In the genomic region with DNA sequence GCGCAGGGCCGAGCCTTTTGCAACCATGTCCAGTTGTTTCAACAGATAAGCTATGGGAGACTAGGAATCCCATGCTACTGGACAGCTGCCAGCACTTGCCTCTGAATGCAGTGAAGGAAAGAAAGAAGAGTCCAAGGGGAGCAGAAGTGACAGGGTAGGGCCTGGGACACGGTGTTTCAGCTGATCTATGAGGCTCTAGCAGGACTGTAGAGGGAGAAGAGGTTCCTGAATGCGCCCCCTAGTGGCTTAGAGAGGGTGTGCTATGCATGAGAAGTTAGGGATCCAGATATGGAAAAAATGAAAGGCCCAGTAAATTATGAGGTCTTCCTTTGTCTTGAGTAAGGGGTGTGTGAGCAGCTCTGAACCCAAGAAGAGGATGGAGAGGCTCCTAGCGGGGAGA, we compare ENCODE assay signal across 9 mouse cellular contexts. TPM values are rescaled to one million over a fixed set of nuclear protein-coding genes. Genes with fewer than 3 reads are reported as not detected.
DNase-seq lines count a peak whose midpoint lies in the region; ATAC-seq and TF ChIP-seq lines count a peak whose summit lies in the region.
"Had no signal": no experiment of that assay in that cellular context is flagged by ENCODE, and none has a peak within 500 bp of the region (broad histone marks: within the 10 kb centered on the region; RNA-seq: fewer than 3 reads in every experiment).

No protein-coding gene starts in this region.

- TF ChIP-seq CTCF in forebrain, postnatal 0 days (IDR thresholded peaks at IDR 0.05; ENCODE audit: low read depth), result peak; percentile 39

- no peaks in the 10 kb centered on the region for H3K36me3 ChIP-seq in forebrain, postnatal 0 days (ENCODE audit: insufficient read depth)
- H3K36me3 ChIP-seq in forebrain, embryonic 12.5 days (replicated peaks), result no peaks in the 10 kb centered on the region
- H3K36me3 ChIP-seq: lung, embryonic 15.5 days had no signal

- H3K4me3 ChIP-seq in forebrain, postnatal 0 days (ENCODE audit: low read depth, low read length), result no peak overlapping the region
- H3K4me3 ChIP-seq in forebrain, embryonic 12.5 days (replicated peaks), result no peak overlapping the region
- H3K4me3 ChIP-seq: lung, embryonic 15.5 days had no signal

- 51% methylated on average over 5 of the region's 5 CpGs for WGBS in forebrain, postnatal 0 days
- WGBS in forebrain, embryonic 12.5 days, result 51% methylated on average over 5 of the region's 5 CpGs

- H3K9ac ChIP-seq in forebrain, postnatal 0 days, result no peak overlapping the region
- no peak overlapping the region for H3K9ac ChIP-seq in forebrain, embryonic 12.5 days
- H3K9ac ChIP-seq: lung, embryonic 15.5 days had no signal

- ATAC-seq in forebrain, postnatal 0 days, result no peak
- ATAC-seq in forebrain, embryonic 12.5 days (ENCODE audit: low FRiP score), result no peak
- peak; percentile 84 for ATAC-seq in granulocyte monocyte progenitor cell, adult 5-6 weeks (replicated peaks; ENCODE audit: poor library complexity, severe bottlenecking)

- H3K4me1 ChIP-seq in forebrain, postnatal 0 days (ENCODE audit: insufficient read depth), result no peaks in the 10 kb centered on the region
- H3K4me1 ChIP-seq in forebrain, embryonic 12.5 days, result no peaks in the 10 kb centered on the region
- H3K4me1 ChIP-seq: lung, embryonic 15.5 days had no signal

- H3K9me3 ChIP-seq in forebrain, postnatal 0 days (ENCODE audit: low read length), result no peaks in the 10 kb centered on the region
- no peaks in the 10 kb centered on the region for H3K9me3 ChIP-seq in forebrain, embryonic 12.5 days
- H3K9me3 ChIP-seq: lung, embryonic 15.5 days had no signal

- H3K27me3 ChIP-seq in forebrain, postnatal 0 days (ENCODE audit: insufficient read depth, low read length), result no peaks in the 10 kb centered on the region
- no peaks in the 10 kb centered on the region for H3K27me3 ChIP-seq in forebrain, embryonic 12.5 days
- H3K27me3 ChIP-seq: lung, embryonic 15.5 days had no signal

- no peak overlapping the region for H3K4me2 ChIP-seq in forebrain, postnatal 0 days (ENCODE audit: low read depth)
- H3K4me2 ChIP-seq in forebrain, embryonic 12.5 days, result no peak overlapping the region
- H3K4me2 ChIP-seq: lung, embryonic 15.5 days had no signal

- DNase-seq in forebrain, postnatal 0 days, result no peak
- DNase-seq in A20 (ENCODE audit: low read depth, low spot score), result peak; percentile 57
- DNase-seq in adrenal gland, adult 2 months, result peak; percentile 58
- DNase-seq in kidney, postnatal 10 days, result peak; percentile 77
- DNase-seq in lung, postnatal 4 days, result peak; percentile 31 to 66
- peak; percentile 42 for DNase-seq in thymus, postnatal 14 days

- no peak overlapping the region for H3K27ac ChIP-seq in forebrain, postnatal 0 days (ENCODE audit: low read depth, low read length)
- no peak overlapping the region for H3K27ac ChIP-seq in forebrain, embryonic 12.5 days
- H3K27ac ChIP-seq: lung, embryonic 15.5 days had no signal

RNA-seq across cellular contexts. Expression of a gene that starts 11.4 kb away (rescaled TPM):
- 0.15 and 0.67 TPM in 2 replicates for total RNA-seq in forebrain, postnatal 0 days (2014; rRNA removed)
- polyA plus RNA-seq in forebrain, postnatal 0 days (2015; fragmentation: Nextera tagmentation; extraction: Ambion mirVana), result 0.21 and 0.29 TPM in 2 replicates
- 1.3 and 1.4 TPM in 2 replicates for polyA plus RNA-seq in forebrain, embryonic 12.5 days (2016; fragmentation: Nextera tagmentation; extraction: Ambion mirVana)
- under 1 TPM; 0.23 to 0.62 TPM for total RNA-seq in adrenal gland, adult 2 months (2021)
- polyA plus RNA-seq in adrenal gland, adult 2 months (2012; rRNA removed), result 0.03 and 0.15 TPM in 2 replicates
- 0.60 and 1.4 TPM in 2 replicates for total RNA-seq in granulocyte monocyte progenitor cell, adult 5-6 weeks (2014; fragmentation: Nextera tagmentation)
- total RNA-seq in granulocyte monocyte progenitor cell, adult 5-6 weeks (2017), result 1.6 and 1.9 TPM in 2 replicates

RNA-seq across cellular contexts. Expression of a gene that starts 35.1 kb away (rescaled TPM):
- total RNA-seq in forebrain, postnatal 0 days (2014; rRNA removed), result 40.1 and 48.2 TPM in 2 replicates
- 75.7 and 90.3 TPM in 2 replicates for polyA plus RNA-seq in forebrain, postnatal 0 days (2015; fragmentation: Nextera tagmentation; extraction: Ambion mirVana)
- 46.1 and 48.1 TPM in 2 replicates for polyA plus RNA-seq in forebrain, embryonic 12.5 days (2016; fragmentation: Nextera tagmentation; extraction: Ambion mirVana)
- 10 to 100 TPM; 20.4 to 46.6 TPM for total RNA-seq in adrenal gland, adult 2 months (2021)
- polyA plus RNA-seq in adrenal gland, adult 2 months (2012; rRNA removed), result 1.8 and 3.2 TPM in 2 replicates
- 11.2 and 25.9 TPM in 2 replicates for total RNA-seq in granulocyte monocyte progenitor cell, adult 5-6 weeks (2014; fragmentation: Nextera tagmentation)
- total RNA-seq in granulocyte monocyte progenitor cell, adult 5-6 weeks (2017), result 38.7 and 52.3 TPM in 2 replicates
